Mouse (Mus musculus) embryonic facial prominence, embryonic 11.5 days (tissue): ENCODE data around the gene Rasgef1b. TPM values are rescaled to one million over a fixed set of nuclear protein-coding genes. Genes with fewer than 3 reads are reported as not detected.

Experiments used
- ATAC-seq: fragments of 200-750 bp; cut with Nextera tagmentation; replicated peaks from 2 replicates; pipeline ENCODE4 v1.8.0; 2017; ENCODE audit warnings: low read depth; ENCODE audit not compliant: insufficient number of reproducible peaks, low FRiP score, low TSS enrichment
- DNase-seq: peaks from one replicate; pipeline ENCODE4 v3.0.0-alpha.2; 2015; ENCODE audit warnings: low spot score
- H3K27ac ChIP-seq: fragments of 300-500 bp; sonication (generic); replicated peaks from 2 replicates; pipeline ENCODE4 v1.5.1; 2014; ENCODE audit warnings: mild to moderate bottlenecking, low read depth, low read length, control low read depth
- H3K27me3 ChIP-seq: fragments of 300-500 bp; sonication (generic); 2 replicates; pipeline ENCODE4 v1.6.1; 2014; ENCODE audit warnings: mild to moderate bottlenecking, low read length, moderate library complexity, mixed read lengths; ENCODE audit not compliant: control insufficient read depth, insufficient read depth
- H3K36me3 ChIP-seq: fragments of 300-500 bp; sonication (generic); replicated peaks from 2 replicates; pipeline ENCODE4 v1.6.1; 2014; ENCODE audit warnings: low read depth, mild to moderate bottlenecking, low read length, moderate library complexity, mixed read lengths; ENCODE audit not compliant: control insufficient read depth, insufficient read depth
- H3K4me1 ChIP-seq: fragments of 300-500 bp; sonication (generic); 2 replicates; pipeline ENCODE4 v1.6.1; 2014; ENCODE audit warnings: low read length, mixed read lengths; ENCODE audit not compliant: control insufficient read depth, insufficient read depth
- H3K4me2 ChIP-seq: fragments of 300-500 bp; sonication (generic); 2 replicates; pipeline ENCODE4 v1.6.1; 2014; ENCODE audit warnings: low read depth, mild to moderate bottlenecking, control low read depth, low read length, moderate library complexity
- H3K4me3 ChIP-seq: fragments of 300-500 bp; sonication (generic); 2 replicates; pipeline ENCODE4 v1.5.1; 2014; ENCODE audit warnings: low read depth, low read length, control low read depth
- H3K9ac ChIP-seq: fragments of 300-500 bp; sonication (generic); replicated peaks from 2 replicates; pipeline ENCODE4 v1.6.1; 2014; ENCODE audit warnings: mild to moderate bottlenecking, control low read depth, low read length
- H3K9me3 ChIP-seq: fragments of 300-500 bp; sonication (generic); replicated peaks from 2 replicates; pipeline ENCODE4 v1.6.1; 2016; ENCODE audit warnings: mild to moderate bottlenecking, low read length, inconsistent platforms, mixed read lengths; ENCODE audit not compliant: control insufficient read depth
- WGBS: fragments of 180-500 bp; shearing (Covaris S2); extraction: QIAGEN DNeasy Blood & Tissue Kit; methylation state at CpG from one replicate; pipeline ENCODE4 v1.1.7; 2014; 5-methylcytosine and 5-hydroxymethylcytosine counted together
- polyA plus RNA-seq: library from polyadenylated mRNA; unstranded; fragments of >200 nt; fragmentation: Nextera tagmentation; extraction: Ambion mirVana; gene quantifications from 2 replicates; pipeline ENCODE4 v1.2.1, GENCODE M21; 2014

Gene Rasgef1b
- polyA plus RNA-seq, 1 experiment from 2014 or later: 14.2 TPM

GRCm38 (mm10) chr5:99544664-99545494 lies 184.0 kb downstream of the Rasgef1b start:
- H3K27me3 ChIP-seq: no peaks in the 10 kb centered on the region
- no peaks in the 10 kb centered on the region for H3K4me1 ChIP-seq
- H3K9ac ChIP-seq: no peak overlapping the region
- no peak overlapping the region for H3K4me2 ChIP-seq
- H3K36me3 ChIP-seq: no peaks in the 10 kb centered on the region
- ATAC-seq (no peak), DNase-seq (no peak)
- 61% methylated on average over 6 of the region's 6 CpGs for WGBS
- H3K9me3 ChIP-seq: no peaks in the 10 kb centered on the region
- no peak overlapping the region for H3K27ac ChIP-seq
- H3K4me3 ChIP-seq: no peak overlapping the region

- DNase-seq: no peak
- H3K27me3 ChIP-seq: no peaks in the 10 kb centered on the region
- no peak overlapping the region for H3K4me3 ChIP-seq
- H3K27ac ChIP-seq: no peak overlapping the region
- 80% methylated on average over 2 of the region's 2 CpGs for WGBS
- H3K4me2 ChIP-seq: no peak overlapping the region
- no peaks in the 10 kb centered on the region for H3K4me1 ChIP-seq
- no peak for ATAC-seq
- no peaks in the 10 kb centered on the region for H3K9me3 ChIP-seq
- no peak overlapping the region for H3K9ac ChIP-seq
- no peaks in the 10 kb centered on the region for H3K36me3 ChIP-seq
These were observed 186.7 kb downstream of the Rasgef1b start for GRCm38 (mm10) chr5:99541999-99542765.

- no peak for ATAC-seq
- H3K4me2 ChIP-seq: no peak overlapping the region
- H3K9ac ChIP-seq: no peak overlapping the region
- no peaks in the 10 kb centered on the region for H3K27me3 ChIP-seq
- WGBS: 50% methylated on average over 11 of the region's 11 CpGs
- no peaks in the 10 kb centered on the region for H3K9me3 ChIP-seq
- H3K4me3 ChIP-seq: no peak overlapping the region
- H3K4me1 ChIP-seq: no peaks in the 10 kb centered on the region
- DNase-seq: no peak
- H3K36me3 ChIP-seq: no peaks in the 10 kb centered on the region
- no peak overlapping the region for H3K27ac ChIP-seq
These were observed 187.5 kb downstream of the Rasgef1b start for GRCm38 (mm10) chr5:99541321-99541895.

DNA sequence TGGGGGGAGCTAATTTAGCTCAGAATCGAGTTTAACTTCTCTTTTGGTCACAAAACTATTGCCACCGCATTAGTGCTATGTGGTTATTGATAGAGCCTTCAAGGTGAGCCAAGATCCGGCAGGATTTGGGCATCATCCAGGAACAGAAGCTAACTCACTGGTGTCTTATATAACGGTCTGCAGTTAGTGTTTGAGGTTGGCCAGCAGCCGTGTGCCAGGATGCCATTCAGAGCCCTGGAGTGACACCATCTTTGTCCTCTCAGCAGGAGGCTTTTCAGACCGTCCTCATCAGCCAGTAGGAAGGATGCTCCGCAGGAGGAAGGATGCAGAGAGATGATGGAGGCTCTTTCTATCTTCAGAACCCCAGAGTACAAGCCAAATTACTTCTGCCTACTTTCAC lies 195.4 kb downstream of the Rasgef1b start:
- no peak for ATAC-seq
- H3K9me3 ChIP-seq: no peaks in the 10 kb centered on the region
- no peak overlapping the region for H3K9ac ChIP-seq
- no peaks in the 10 kb centered on the region for H3K4me1 ChIP-seq
- H3K27me3 ChIP-seq: no peaks in the 10 kb centered on the region
- H3K27ac ChIP-seq: no peak overlapping the region
- no peak overlapping the region for H3K4me2 ChIP-seq
- no peak overlapping the region for H3K4me3 ChIP-seq
- WGBS: 77% methylated on average over 7 of the region's 7 CpGs
- H3K36me3 ChIP-seq: no peaks in the 10 kb centered on the region
- no peak for DNase-seq

DNA sequence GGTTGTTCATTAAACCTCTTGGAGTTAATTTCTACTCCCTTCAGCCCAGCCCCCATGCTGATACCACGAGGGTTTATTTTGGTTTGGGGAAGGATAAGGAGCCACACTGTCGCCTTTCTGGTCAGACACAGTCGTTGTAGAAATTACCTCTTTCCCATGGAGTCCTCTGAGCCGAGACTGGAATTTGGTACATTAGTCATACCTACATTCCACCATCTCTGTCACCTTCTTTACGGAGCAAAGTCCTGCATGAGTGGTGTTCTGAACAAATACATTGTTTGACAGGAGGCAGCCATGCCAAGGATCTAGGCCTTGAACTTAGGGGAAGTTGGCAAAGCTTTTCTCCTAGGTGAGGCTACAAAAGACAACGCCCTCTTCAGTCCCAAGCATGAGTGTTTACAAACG lies 202.1 kb downstream of the Rasgef1b start:
- DNase-seq: no peak
- Histone ChIP-seq H3K36me3 (no peaks in the 10 kb centered on the region), H3K27ac (no peak overlapping the region), H3K9me3 (no peaks in the 10 kb centered on the region), H3K9ac (no peak overlapping the region), H3K4me3 (no peak overlapping the region), H3K4me2 (no peak overlapping the region), H3K4me1 (no peaks in the 10 kb centered on the region), H3K27me3 (no peaks in the 10 kb centered on the region)
- no peak for ATAC-seq
- WGBS: 77% methylated on average over 7 of the region's 7 CpGs

- Histone ChIP-seq H3K4me2 (no peak overlapping the region), H3K27ac (no peak overlapping the region), H3K9me3 (no peaks in the 10 kb centered on the region), H3K36me3 (no peaks in the 10 kb centered on the region), H3K27me3 (no peaks in the 10 kb centered on the region), H3K9ac (no peak overlapping the region), H3K4me1 (no peaks in the 10 kb centered on the region), H3K4me3 (no peak overlapping the region)
- no peak for DNase-seq
- ATAC-seq: no peak
- WGBS: 77% methylated on average over 4 of the region's 4 CpGs
These were observed 203.2 kb downstream of the Rasgef1b start for GRCm38 (mm10) chr5:99525649-99526048.

- Histone ChIP-seq H3K9ac (no peak overlapping the region), H3K4me2 (no peak overlapping the region), H3K27ac (no peak overlapping the region), H3K36me3 (no peaks in the 10 kb centered on the region), H3K4me1 (no peaks in the 10 kb centered on the region), H3K27me3 (no peaks in the 10 kb centered on the region), H3K9me3 (no peaks in the 10 kb centered on the region), H3K4me3 (no peak overlapping the region)
- 44% methylated on average over 8 of the region's 8 CpGs for WGBS
- no peak for ATAC-seq
- DNase-seq: no peak
These were observed 206.1 kb downstream of the Rasgef1b start for GRCm38 (mm10) chr5:99522571-99523269.
